Mouse (Mus musculus): ENCODE measurements around the gene Lgr6. TPM values are rescaled to one million over a fixed set of nuclear protein-coding genes. Genes with fewer than 3 reads are reported as not detected.

The Lgr6 gene
- total and polyA plus RNA-seq, 3 experiments, result 0.30 to 0.54 (median 0.38) TPM

DNA sequence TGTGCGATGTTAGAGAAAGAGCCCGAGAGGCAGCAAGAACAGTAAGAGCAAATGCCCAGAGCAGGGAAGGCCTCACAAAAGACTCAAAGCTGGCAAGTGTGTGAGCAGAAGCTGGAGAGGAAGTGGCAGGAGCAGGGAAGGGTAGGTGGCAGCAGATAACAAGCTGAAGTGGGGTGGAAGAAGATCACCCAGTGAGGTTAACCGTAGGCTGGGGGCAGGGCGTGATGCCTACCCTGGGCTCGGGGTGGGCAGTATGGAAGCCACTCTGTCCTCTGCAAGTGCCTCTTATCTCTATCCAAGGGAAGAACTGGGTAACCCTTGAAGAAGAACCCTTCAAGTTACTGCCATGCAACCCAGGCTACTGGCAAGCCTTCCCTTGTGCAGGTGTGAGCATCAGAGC is 68.8 kb downstream of the Lgr6 start:
- peaks cover 18% of the 10 kb centered on the region; the same call in 1 of the 2 replicates for H3K27me3 ChIP-seq (ENCODE audit: insufficient read depth, low read length)
- no peak overlapping the region for H3K4me3 ChIP-seq (ENCODE audit: low read depth, low read length)
- TF ChIP-seq GATA2 (IDR thresholded peaks at IDR 0.05; ENCODE audit: borderline replicate concordance, low read depth, low read length) (no peak), TAL1 (conservative IDR thresholded peaks at IDR 0.05; ENCODE audit: low read depth, low read length) (no peak), CTCF (IDR thresholded peaks at IDR 0.05; ENCODE audit: low read depth, low read length) (no peak), GATA1 (IDR thresholded peaks at IDR 0.05; ENCODE audit: borderline replicate concordance, low read length) (no peak), POLR2AphosphoS5 (IDR thresholded peaks at IDR 0.05; ENCODE audit: insufficient replicate concordance, low read depth, low read length) (no peak)
- no peaks in the 10 kb centered on the region for H3K9me3 ChIP-seq (replicated peaks)
- H3K4me1 ChIP-seq (ENCODE audit: insufficient read depth, low read depth, low read length), result no peaks in the 10 kb centered on the region
- ATAC-seq (ENCODE audit: extremely low read depth, insufficient number of reproducible peaks, low FRiP score, poor library complexity, severe bottlenecking) (no peak), DNase-seq (ENCODE audit: low spot score) (no peak)
- no peaks in the 10 kb centered on the region for H3K36me3 ChIP-seq (replicated peaks)

DNA sequence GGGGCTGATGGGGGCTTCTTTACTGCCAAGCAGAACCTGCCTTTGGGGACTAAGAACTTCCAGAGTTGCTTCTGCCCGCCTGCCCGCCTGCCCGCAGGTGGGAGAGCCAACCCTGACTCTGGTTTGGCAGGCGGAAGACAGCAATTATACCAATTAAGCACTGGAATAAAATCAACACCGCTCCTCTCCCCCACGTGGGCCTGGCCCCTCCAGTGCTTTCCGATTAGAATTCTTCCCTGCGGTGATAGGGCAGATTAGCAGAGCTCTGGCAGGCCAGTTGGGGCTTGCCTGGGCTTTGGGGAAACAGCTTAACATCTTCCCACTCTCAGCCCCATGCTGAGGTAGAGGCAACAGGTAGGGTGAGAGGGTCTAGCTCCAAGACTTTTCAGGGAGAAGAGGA is 72.4 kb downstream of the Lgr6 start:
- peaks cover 23% of the 10 kb centered on the region for H3K27me3 ChIP-seq (ENCODE audit: insufficient read depth, low read length)
- ATAC-seq (ENCODE audit: extremely low read depth, insufficient number of reproducible peaks, low FRiP score, poor library complexity, severe bottlenecking) (no peak), DNase-seq (ENCODE audit: low spot score) (no peak)
- no peaks in the 10 kb centered on the region for H3K9me3 ChIP-seq (replicated peaks)
- TF ChIP-seq POLR2AphosphoS5 (IDR thresholded peaks at IDR 0.05; ENCODE audit: insufficient replicate concordance, low read depth, low read length), result no peak
- H3K4me1 ChIP-seq (ENCODE audit: insufficient read depth, low read depth, low read length), result no peaks in the 10 kb centered on the region; the same call in 1 of the 2 replicates
- H3K4me3 ChIP-seq (ENCODE audit: low read depth, low read length), result no peak overlapping the region
- no peaks in the 10 kb centered on the region for H3K36me3 ChIP-seq (replicated peaks)

DNA sequence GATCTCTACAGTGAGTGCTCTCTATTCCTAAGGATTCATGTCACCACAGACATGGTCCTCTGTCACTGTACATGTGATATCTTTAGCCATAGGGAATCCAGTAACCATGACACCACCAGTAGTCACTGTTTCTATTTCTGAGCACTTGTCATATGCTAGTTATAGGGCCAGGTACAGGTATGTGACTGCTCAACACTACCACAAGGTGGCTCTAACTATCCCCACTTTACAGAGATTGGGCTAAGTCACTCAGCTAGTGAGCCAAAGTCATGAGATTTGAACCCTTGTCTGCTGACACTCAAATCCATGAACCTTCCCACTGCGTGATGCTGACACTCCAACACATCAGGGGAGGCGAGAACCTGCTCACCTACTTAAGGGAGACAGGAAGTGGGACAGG is 75.0 kb downstream of the Lgr6 start:
- Histone ChIP-seq H3K4me3 (ENCODE audit: low read depth, low read length) (no peak overlapping the region), H3K4me1 (ENCODE audit: insufficient read depth, low read depth, low read length) (no peaks in the 10 kb centered on the region; the same call in 1 of the 2 replicates), H3K9me3 (replicated peaks) (no peaks in the 10 kb centered on the region), H3K27me3 (ENCODE audit: insufficient read depth, low read length) (peaks cover 21% of the 10 kb centered on the region), H3K36me3 (replicated peaks) (no peaks in the 10 kb centered on the region)
- no peak for TF ChIP-seq GATA1 (IDR thresholded peaks at IDR 0.05; ENCODE audit: borderline replicate concordance, low read length)
- no peak for TF ChIP-seq TAL1 (conservative IDR thresholded peaks at IDR 0.05; ENCODE audit: low read depth, low read length)
- TF ChIP-seq POLR2AphosphoS5 (IDR thresholded peaks at IDR 0.05; ENCODE audit: insufficient replicate concordance, low read depth, low read length), result no peak
- TF ChIP-seq GATA2 (IDR thresholded peaks at IDR 0.05; ENCODE audit: borderline replicate concordance, low read depth, low read length), result no peak
- TF ChIP-seq CTCF (IDR thresholded peaks at IDR 0.05; ENCODE audit: low read depth, low read length), result no peak
- DNase-seq (ENCODE audit: low spot score) (no peak), ATAC-seq (ENCODE audit: extremely low read depth, insufficient number of reproducible peaks, low FRiP score, poor library complexity, severe bottlenecking) (no peak)

DNA sequence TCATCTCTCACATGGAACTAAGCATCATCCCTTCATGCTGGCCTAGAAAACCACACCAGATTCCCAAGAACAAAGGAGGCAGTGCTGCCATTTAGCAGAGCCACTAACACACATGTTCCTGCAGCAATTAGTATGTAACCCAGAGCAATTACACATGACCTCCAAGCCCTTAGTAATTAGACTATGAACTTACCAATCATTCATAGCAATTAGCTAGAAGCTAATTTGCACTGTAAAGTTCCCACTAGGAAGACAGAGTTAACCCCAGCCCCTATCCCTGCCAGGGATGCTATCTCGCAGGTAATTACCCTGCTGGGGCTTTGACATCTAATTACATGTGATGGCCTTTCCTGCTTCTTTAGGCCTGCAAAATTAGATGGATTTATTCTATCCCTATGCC is 78.8 kb downstream of the Lgr6 start:
- ATAC-seq (ENCODE audit: extremely low read depth, insufficient number of reproducible peaks, low FRiP score, poor library complexity, severe bottlenecking) (no peak), DNase-seq (ENCODE audit: low spot score) (no peak)
- peaks cover 31% of the 10 kb centered on the region for H3K27me3 ChIP-seq (ENCODE audit: insufficient read depth, low read length)
- no peaks in the 10 kb centered on the region for H3K36me3 ChIP-seq (replicated peaks)
- no peak for TF ChIP-seq TAL1 (conservative IDR thresholded peaks at IDR 0.05; ENCODE audit: low read depth, low read length)
- TF ChIP-seq GATA2 (IDR thresholded peaks at IDR 0.05; ENCODE audit: borderline replicate concordance, low read depth, low read length), result no peak
- TF ChIP-seq GATA1 (IDR thresholded peaks at IDR 0.05; ENCODE audit: borderline replicate concordance, low read length), result no peak
- TF ChIP-seq CTCF (IDR thresholded peaks at IDR 0.05; ENCODE audit: low read depth, low read length), result no peak
- TF ChIP-seq POLR2AphosphoS5 (IDR thresholded peaks at IDR 0.05; ENCODE audit: insufficient replicate concordance, low read depth, low read length), result no peak
- H3K4me1 ChIP-seq (ENCODE audit: insufficient read depth, low read depth, low read length), result no peaks in the 10 kb centered on the region; the same call in 1 of the 2 replicates
- no peak overlapping the region for H3K4me3 ChIP-seq (ENCODE audit: low read depth, low read length)
- peaks cover 3% of the 10 kb centered on the region for H3K9me3 ChIP-seq (replicated peaks)

DNA sequence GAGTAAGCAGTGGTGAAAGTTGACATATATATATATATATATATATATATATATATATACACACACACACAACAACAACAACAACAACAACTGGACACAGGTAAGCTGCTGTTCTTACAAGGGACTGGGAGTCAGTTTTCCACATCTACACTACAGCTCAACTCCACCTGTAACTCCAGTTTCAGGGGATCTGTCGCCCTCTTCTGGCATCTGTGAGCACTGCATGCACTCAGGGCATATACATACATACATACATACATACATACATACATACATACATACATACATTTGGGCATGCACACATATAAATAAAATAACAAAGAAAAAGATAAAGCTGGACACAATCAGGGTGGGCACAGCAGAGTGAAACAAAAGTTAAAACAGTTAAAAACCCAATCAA is 81.5 kb downstream of the Lgr6 start:
- ATAC-seq (ENCODE audit: extremely low read depth, insufficient number of reproducible peaks, low FRiP score, poor library complexity, severe bottlenecking) (no peak), DNase-seq (ENCODE audit: low spot score) (no peak)
- Histone ChIP-seq H3K27me3 (ENCODE audit: insufficient read depth, low read length) (peaks cover 29% of the 10 kb centered on the region), H3K4me3 (ENCODE audit: low read depth, low read length) (no peak overlapping the region), H3K4me1 (ENCODE audit: insufficient read depth, low read depth, low read length) (no peaks in the 10 kb centered on the region), H3K36me3 (replicated peaks) (no peaks in the 10 kb centered on the region), H3K9me3 (replicated peaks) (peaks cover 3% of the 10 kb centered on the region)
- no peak for TF ChIP-seq CTCF (IDR thresholded peaks at IDR 0.05; ENCODE audit: low read depth, low read length)
- no peak for TF ChIP-seq GATA2 (IDR thresholded peaks at IDR 0.05; ENCODE audit: borderline replicate concordance, low read depth, low read length)
- no peak for TF ChIP-seq POLR2AphosphoS5 (IDR thresholded peaks at IDR 0.05; ENCODE audit: insufficient replicate concordance, low read depth, low read length)
- TF ChIP-seq GATA1 (IDR thresholded peaks at IDR 0.05; ENCODE audit: borderline replicate concordance, low read length), result no peak
- no peak for TF ChIP-seq TAL1 (conservative IDR thresholded peaks at IDR 0.05; ENCODE audit: low read depth, low read length)

DNA sequence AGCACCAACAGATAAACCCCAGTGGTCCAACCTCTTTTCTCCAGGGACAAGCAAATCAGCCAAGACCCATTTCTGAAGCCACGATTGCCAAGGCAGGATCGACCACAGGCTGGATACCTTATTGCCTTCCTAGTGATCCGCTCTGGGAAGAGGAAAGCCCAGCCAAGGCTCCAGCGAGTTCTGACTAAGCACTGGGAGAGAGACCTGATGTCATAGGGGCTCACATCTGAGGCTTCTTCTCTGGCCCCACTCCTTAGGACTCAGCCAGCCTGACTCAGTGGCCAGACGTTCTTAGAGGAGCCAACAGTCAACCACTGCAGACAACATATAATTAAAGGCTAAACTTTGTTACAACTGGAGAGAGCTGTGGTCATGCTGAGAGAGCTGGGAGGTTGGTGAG is 83.1 kb downstream of the Lgr6 start:
- peaks cover 3% of the 10 kb centered on the region for H3K9me3 ChIP-seq (replicated peaks)
- ATAC-seq (ENCODE audit: extremely low read depth, insufficient number of reproducible peaks, low FRiP score, poor library complexity, severe bottlenecking) (no peak), DNase-seq (ENCODE audit: low spot score) (no peak)
- H3K4me3 ChIP-seq (ENCODE audit: low read depth, low read length), result no peak overlapping the region
- peaks cover 21% of the 10 kb centered on the region for H3K27me3 ChIP-seq (ENCODE audit: insufficient read depth, low read length)
- H3K36me3 ChIP-seq (replicated peaks), result no peaks in the 10 kb centered on the region
- H3K4me1 ChIP-seq (ENCODE audit: insufficient read depth, low read depth, low read length), result no peaks in the 10 kb centered on the region
- no peak for TF ChIP-seq TAL1 (conservative IDR thresholded peaks at IDR 0.05; ENCODE audit: low read depth, low read length)
- no peak for TF ChIP-seq GATA1 (IDR thresholded peaks at IDR 0.05; ENCODE audit: borderline replicate concordance, low read length)

DNA sequence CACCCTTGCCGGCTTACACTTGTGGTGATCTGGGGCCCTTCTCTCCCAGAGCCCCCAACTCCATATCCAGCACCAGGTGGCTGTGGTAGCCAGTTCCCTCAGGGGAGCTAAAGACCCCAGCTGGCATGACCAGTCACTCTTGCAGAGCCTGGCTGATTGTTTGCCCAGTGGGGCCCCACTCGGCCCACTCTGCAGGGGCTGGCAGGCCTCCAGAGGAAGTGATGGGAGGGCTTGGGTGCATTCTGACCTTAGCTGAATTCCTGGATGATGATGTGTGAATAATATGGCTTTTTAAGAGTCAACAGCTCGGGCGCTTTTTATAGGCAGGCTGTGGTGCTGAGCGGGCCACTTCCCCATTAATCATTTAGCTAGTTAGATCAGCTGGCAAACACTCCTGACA is 84.1 kb downstream of the Lgr6 start:
- DNase-seq (ENCODE audit: low spot score) (no peak), ATAC-seq (ENCODE audit: extremely low read depth, insufficient number of reproducible peaks, low FRiP score, poor library complexity, severe bottlenecking) (no peak)
- H3K27me3 ChIP-seq (ENCODE audit: insufficient read depth, low read length), result peaks cover 18% of the 10 kb centered on the region; the same call in 1 of the 2 replicates
- TF ChIP-seq POLR2AphosphoS5 (IDR thresholded peaks at IDR 0.05; ENCODE audit: insufficient replicate concordance, low read depth, low read length) (no peak), CTCF (IDR thresholded peaks at IDR 0.05; ENCODE audit: low read depth, low read length) (no peak), GATA1 (IDR thresholded peaks at IDR 0.05; ENCODE audit: borderline replicate concordance, low read length) (no peak), GATA2 (IDR thresholded peaks at IDR 0.05; ENCODE audit: borderline replicate concordance, low read depth, low read length) (no peak), TAL1 (conservative IDR thresholded peaks at IDR 0.05; ENCODE audit: low read depth, low read length) (no peak)
- no peaks in the 10 kb centered on the region for H3K36me3 ChIP-seq (replicated peaks)
- no peaks in the 10 kb centered on the region for H3K4me1 ChIP-seq (ENCODE audit: insufficient read depth, low read depth, low read length)
- H3K9me3 ChIP-seq (replicated peaks), result peaks cover 3% of the 10 kb centered on the region
- H3K4me3 ChIP-seq (ENCODE audit: low read depth, low read length), result no peak overlapping the region
